Mouse (Mus musculus) small intestine, adult 2 months (tissue): ENCODE data around the gene Dst.

Source experiments
- CTCF ChIP-seq: fragments of 200-500 bp; IDR thresholded peaks from 2 replicates; pipeline ENCODE4 v1.5.1; 2012; ENCODE audit warnings: low read depth, mild to moderate bottlenecking, control low read depth, inconsistent platforms, low read length, moderate library complexity, mixed read lengths; ENCODE audit not compliant: insufficient replicate concordance, insufficient read length; ENCODE audit errors: extremely low read depth
- POLR2A ChIP-seq: fragments of 200-500 bp; IDR thresholded peaks from 2 replicates; pipeline ENCODE4 v1.6.1; 2012; ENCODE audit warnings: low read depth, mild to moderate bottlenecking, control low read depth, inconsistent platforms, low read length, moderate library complexity

- TF ChIP-seq CTCF (no peak), POLR2A (no peak)
Measured at GRCm38 (mm10) chr1:33932845-33933499, 24.9 kb downstream of the Dst start.
